Mouse (Mus musculus): Measurements from ENCODE around the gene Fmo6. TPM values are rescaled to one million over a fixed set of nuclear protein-coding genes. Genes with fewer than 3 reads are reported as not detected.

The Fmo6 gene
- polyA plus RNA-seq, 1 experiment from 2014 or later = not detected

DNA sequence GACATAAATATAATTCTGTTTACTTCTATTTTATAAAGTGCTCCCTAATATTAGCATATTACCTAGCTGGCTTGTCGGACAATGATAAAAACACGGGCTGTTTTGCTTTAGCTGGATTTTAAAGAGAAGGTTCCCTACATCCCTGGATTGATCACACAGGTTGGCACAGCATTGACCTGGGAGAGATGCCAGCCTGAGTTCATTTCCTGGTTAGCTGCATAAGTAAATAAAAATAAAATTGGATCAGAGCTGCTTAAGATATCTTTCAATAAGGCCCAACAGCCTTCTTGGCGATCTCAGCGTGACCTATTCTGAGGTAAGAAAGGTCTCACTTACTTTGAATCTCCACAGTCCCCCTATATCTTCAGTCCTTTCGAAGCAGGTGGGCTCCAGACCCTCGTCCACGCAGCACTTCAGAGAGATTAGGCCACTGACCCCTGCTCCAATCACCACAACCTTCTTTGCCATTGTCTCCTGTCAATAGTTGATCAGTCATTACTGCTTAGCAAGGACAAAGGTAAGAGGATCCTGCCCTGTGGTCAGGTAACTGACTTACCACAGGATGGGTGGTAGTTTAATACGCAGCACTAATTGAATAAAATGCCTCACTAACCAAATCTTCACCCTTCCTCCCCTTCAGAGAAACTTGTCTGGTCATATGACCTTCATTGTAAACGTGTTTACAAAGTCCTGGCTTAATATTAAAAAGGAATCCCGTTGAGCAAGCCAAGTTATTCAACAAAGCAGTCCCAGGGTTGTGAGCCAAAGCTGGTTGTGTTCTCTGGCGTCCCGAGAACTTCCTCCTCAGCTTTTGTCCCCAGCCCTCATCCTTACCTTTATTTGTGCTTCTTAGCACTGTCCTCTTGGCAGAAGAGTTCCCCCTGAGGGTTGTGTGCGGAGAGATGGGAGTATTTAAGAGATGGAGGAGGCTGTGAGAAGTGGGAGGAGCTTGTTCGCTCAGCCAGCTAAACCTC, 39.2 kb downstream of the Fmo6 start, which contains the start of gene Fmo2:
TSS of gene Fmo2 (minus strand) at position 889 of the 974 bp plus-strand sequence.
- no peaks in the 10 kb centered on the region for H3K9me3 ChIP-seq
- no peaks in the 10 kb centered on the region for H3K4me1 ChIP-seq (replicated peaks)
- H3K27me3 ChIP-seq = no peaks in the 10 kb centered on the region
- H3K9ac ChIP-seq (replicated peaks) = no peak within 1 kb of the TSS
- no peaks in the 10 kb centered on the region for H3K36me3 ChIP-seq
- no peak within 1 kb of the TSS for H3K4me3 ChIP-seq (replicated peaks)
- H3K4me2 ChIP-seq (replicated peaks) = no peak within 1 kb of the TSS
- WGBS = 68% methylated on average over 14 of the region's 14 CpGs
- no peak within 1 kb of the TSS for H3K27ac ChIP-seq
- ATAC-seq = no peak

- H3K4me1 ChIP-seq (replicated peaks) = no peaks in the 10 kb centered on the region
- H3K27me3 ChIP-seq = no peaks in the 10 kb centered on the region
- no peak overlapping the region for H3K4me2 ChIP-seq (replicated peaks)
- no peak overlapping the region for H3K9ac ChIP-seq (replicated peaks)
- WGBS = 41% methylated on average over 6 of the region's 6 CpGs
- no peaks in the 10 kb centered on the region for H3K36me3 ChIP-seq
- H3K9me3 ChIP-seq = no peaks in the 10 kb centered on the region
- no peak overlapping the region for H3K27ac ChIP-seq
- ATAC-seq = peak; percentile 65
- H3K4me3 ChIP-seq (replicated peaks) = no peak overlapping the region
Measured at GRCm38 (mm10) chr1:162895900-162896299, 41.4 kb downstream of the Fmo6 start.

- no peak for ATAC-seq
- Histone ChIP-seq H3K4me3 (replicated peaks) (no peak overlapping the region), H3K4me1 (replicated peaks) (no peaks in the 10 kb centered on the region), H3K9ac (replicated peaks) (no peak overlapping the region), H3K9me3 (no peaks in the 10 kb centered on the region), H3K27me3 (no peaks in the 10 kb centered on the region), H3K4me2 (replicated peaks) (no peak overlapping the region), H3K27ac (no peak overlapping the region), H3K36me3 (no peaks in the 10 kb centered on the region)
- 94% methylated on average over 6 of the region's 6 CpGs for WGBS
Measured at GRCm38 (mm10) chr1:162893014-162893413, 44.3 kb downstream of the Fmo6 start.

DNA sequence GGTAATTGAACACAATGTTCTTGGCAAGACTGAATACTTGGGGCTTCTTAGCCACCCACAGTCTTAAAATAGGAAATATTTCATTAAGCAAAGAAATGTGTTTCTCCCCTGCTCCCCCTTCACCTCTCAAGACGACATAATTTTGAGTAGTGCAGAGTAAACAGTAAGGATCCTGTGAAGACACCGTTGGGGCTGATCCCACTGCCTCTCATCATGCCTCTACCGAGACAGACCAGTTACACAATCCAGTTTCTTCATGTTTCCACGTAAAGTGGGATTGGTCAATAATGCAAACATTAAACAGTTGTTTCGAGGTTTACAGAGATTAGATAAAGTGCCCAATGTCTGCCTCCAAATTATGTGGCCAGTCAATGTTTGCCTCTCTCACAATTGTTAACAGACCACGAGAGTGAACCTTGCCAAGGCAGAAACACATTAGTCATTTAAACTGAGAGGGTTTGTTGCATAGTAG, 45.3 kb downstream of the Fmo6 start:
- no peak for ATAC-seq
- WGBS = 87% methylated on average over 6 of the region's 6 CpGs

GRCm38 (mm10) chr1:162888646-162889045, 48.7 kb downstream of the Fmo6 start:
- WGBS = 93% methylated on average over 12 of the region's 12 CpGs
- H3K4me2 ChIP-seq (replicated peaks) = no peak overlapping the region
- H3K36me3 ChIP-seq = no peaks in the 10 kb centered on the region
- no peak overlapping the region for H3K9ac ChIP-seq (replicated peaks)
- H3K4me1 ChIP-seq (replicated peaks) = no peaks in the 10 kb centered on the region
- H3K27me3 ChIP-seq = no peaks in the 10 kb centered on the region
- ATAC-seq = no peak
- no peak overlapping the region for H3K27ac ChIP-seq
- no peak overlapping the region for H3K4me3 ChIP-seq (replicated peaks)
- no peaks in the 10 kb centered on the region for H3K9me3 ChIP-seq

More for the DNA sequence above, 45.3 kb downstream of the Fmo6 start:
- Histone ChIP-seq H3K4me2 (replicated peaks) (no peak overlapping the region), H3K9me3 (no peaks in the 10 kb centered on the region), H3K4me1 (replicated peaks) (no peaks in the 10 kb centered on the region), H3K27me3 (no peaks in the 10 kb centered on the region), H3K9ac (replicated peaks) (no peak overlapping the region), H3K4me3 (replicated peaks) (no peak overlapping the region), H3K36me3 (no peaks in the 10 kb centered on the region), H3K27ac (no peak overlapping the region)

GRCm38 (mm10) chr1:162887644-162888043, 49.7 kb downstream of the Fmo6 start:
- WGBS = 97% methylated on average over 7 of the region's 7 CpGs
- Histone ChIP-seq H3K4me3 (replicated peaks) (no peak overlapping the region), H3K27me3 (no peaks in the 10 kb centered on the region), H3K36me3 (no peaks in the 10 kb centered on the region), H3K9me3 (no peaks in the 10 kb centered on the region), H3K9ac (replicated peaks) (no peak overlapping the region), H3K4me2 (replicated peaks) (no peak overlapping the region), H3K4me1 (replicated peaks) (no peaks in the 10 kb centered on the region), H3K27ac (no peak overlapping the region)
- no peak for ATAC-seq

GRCm38 (mm10) chr1:162886138-162886816, 51.0 kb downstream of the Fmo6 start:
- Histone ChIP-seq H3K9ac (replicated peaks) (no peak overlapping the region), H3K4me1 (replicated peaks) (no peaks in the 10 kb centered on the region), H3K4me3 (replicated peaks) (no peak overlapping the region), H3K4me2 (replicated peaks) (no peak overlapping the region), H3K27me3 (no peaks in the 10 kb centered on the region), H3K27ac (no peak overlapping the region), H3K9me3 (no peaks in the 10 kb centered on the region), H3K36me3 (no peaks in the 10 kb centered on the region)
- WGBS = 89% methylated on average over 11 of the region's 11 CpGs
- ATAC-seq = no peak

GRCm38 (mm10) chr1:162882681-162883080, 54.6 kb downstream of the Fmo6 start:
- Histone ChIP-seq H3K4me2 (replicated peaks) (no peak overlapping the region), H3K9ac (replicated peaks) (no peak overlapping the region), H3K4me3 (replicated peaks) (no peak overlapping the region), H3K27ac (no peak overlapping the region), H3K36me3 (no peaks in the 10 kb centered on the region), H3K4me1 (replicated peaks) (no peaks in the 10 kb centered on the region), H3K9me3 (no peaks in the 10 kb centered on the region), H3K27me3 (no peaks in the 10 kb centered on the region)
- no peak for ATAC-seq
- 83% methylated on average over 4 of the region's 4 CpGs for WGBS

DNA sequence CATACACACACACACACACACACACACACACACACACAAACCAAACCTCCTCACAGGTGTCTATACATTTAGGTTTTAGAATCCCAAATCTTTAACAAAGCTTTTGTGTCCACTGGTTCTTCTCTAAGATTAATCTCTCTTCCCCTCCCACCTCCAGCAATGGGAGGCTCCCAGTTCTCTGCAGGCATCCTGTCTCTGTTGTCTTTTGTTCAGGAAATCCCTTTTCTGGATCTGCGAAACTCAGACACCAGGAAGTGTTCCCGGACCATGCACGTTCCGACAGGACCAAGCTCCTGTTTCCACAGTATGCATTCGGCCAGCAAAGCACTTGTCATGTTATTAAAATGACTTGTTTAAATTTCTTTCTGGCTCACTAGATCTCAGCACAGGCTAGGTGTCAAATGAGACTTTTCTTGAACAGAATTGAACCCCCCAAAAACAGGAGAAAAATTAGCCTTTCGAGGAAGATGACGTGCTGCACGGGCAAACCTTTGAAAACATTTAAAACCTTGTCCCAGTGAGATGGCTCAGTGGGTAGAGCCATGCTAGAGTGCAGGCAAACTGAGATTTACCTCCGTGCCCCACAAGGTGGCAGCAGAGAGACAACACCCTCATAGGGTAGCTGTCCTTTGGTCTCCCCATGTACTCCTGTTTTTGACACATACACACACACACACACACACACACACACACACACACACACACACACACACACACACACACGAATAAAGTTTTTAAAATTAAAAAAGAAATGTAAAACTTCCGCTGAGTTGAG, 57.5 kb downstream of the Fmo6 start:
- 55% methylated on average over 11 of the region's 11 CpGs for WGBS

DNA sequence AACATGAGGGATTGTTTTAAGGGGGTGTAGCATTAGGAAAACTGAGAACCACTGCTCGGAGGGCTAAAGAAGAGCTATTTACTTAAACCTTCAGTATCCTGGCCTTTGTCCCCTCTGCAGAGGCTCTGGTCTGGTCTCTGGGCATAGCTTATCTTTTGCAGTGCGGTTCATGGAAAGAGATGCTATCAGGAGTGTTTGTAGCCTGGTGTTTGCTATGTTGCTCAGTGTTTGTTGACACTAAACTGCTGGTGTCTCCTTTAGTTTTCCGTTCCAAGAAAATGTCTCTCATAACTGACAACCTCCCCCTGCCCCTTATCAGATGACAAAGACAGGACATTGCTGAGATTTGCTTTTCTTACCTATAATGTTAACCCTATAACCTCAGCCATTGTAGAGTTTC, 62.2 kb downstream of the Fmo6 start:
- no peaks in the 10 kb centered on the region for H3K36me3 ChIP-seq
- H3K9ac ChIP-seq (replicated peaks) = no peak overlapping the region
- no peak overlapping the region for H3K27ac ChIP-seq
- no peaks in the 10 kb centered on the region for H3K9me3 ChIP-seq
- WGBS = 79% methylated on average over 3 of the region's 3 CpGs
- ATAC-seq = no peak
- H3K4me2 ChIP-seq (replicated peaks) = no peak overlapping the region
- no peaks in the 10 kb centered on the region for H3K4me1 ChIP-seq (replicated peaks)
- no peak overlapping the region for H3K4me3 ChIP-seq (replicated peaks)
- H3K27me3 ChIP-seq = no peaks in the 10 kb centered on the region

More for the DNA sequence above, 57.5 kb downstream of the Fmo6 start:
- Histone ChIP-seq H3K4me2 (replicated peaks) (no peak overlapping the region), H3K36me3 (no peaks in the 10 kb centered on the region), H3K9ac (replicated peaks) (no peak overlapping the region), H3K4me3 (replicated peaks) (no peak overlapping the region), H3K27ac (no peak overlapping the region), H3K9me3 (no peaks in the 10 kb centered on the region), H3K27me3 (no peaks in the 10 kb centered on the region), H3K4me1 (replicated peaks) (no peaks in the 10 kb centered on the region)
- no peak for ATAC-seq

GRCm38 (mm10) chr1:162871701-162872311, 65.5 kb downstream of the Fmo6 start:
- no peak overlapping the region for H3K27ac ChIP-seq
- ATAC-seq = no peak
- no peaks in the 10 kb centered on the region for H3K4me1 ChIP-seq (replicated peaks)
- no peaks in the 10 kb centered on the region for H3K9me3 ChIP-seq
- no peak overlapping the region for H3K4me3 ChIP-seq (replicated peaks)
- no peaks in the 10 kb centered on the region for H3K27me3 ChIP-seq
- 63% methylated on average over 9 of the region's 9 CpGs for WGBS
- H3K9ac ChIP-seq (replicated peaks) = no peak overlapping the region
- H3K36me3 ChIP-seq = no peaks in the 10 kb centered on the region
- H3K4me2 ChIP-seq (replicated peaks) = no peak overlapping the region
